Mouse (Mus musculus): ENCODE data around the gene Mrpl46. TPM values are rescaled to one million over a fixed set of nuclear protein-coding genes. Genes with fewer than 3 reads are reported as not detected.
A peak's percentile ranks its signal among the peaks of the same experiment; 100 is the strongest.

Mrpl46 gene
- 25.0 and 30.2 TPM in 2 replicates for total RNA-seq (2014; rRNA removed)
- polyA plus RNA-seq (2015; fragmentation: Nextera tagmentation; extraction: Ambion mirVana) = 66.1 and 66.4 TPM in 2 replicates

DNA sequence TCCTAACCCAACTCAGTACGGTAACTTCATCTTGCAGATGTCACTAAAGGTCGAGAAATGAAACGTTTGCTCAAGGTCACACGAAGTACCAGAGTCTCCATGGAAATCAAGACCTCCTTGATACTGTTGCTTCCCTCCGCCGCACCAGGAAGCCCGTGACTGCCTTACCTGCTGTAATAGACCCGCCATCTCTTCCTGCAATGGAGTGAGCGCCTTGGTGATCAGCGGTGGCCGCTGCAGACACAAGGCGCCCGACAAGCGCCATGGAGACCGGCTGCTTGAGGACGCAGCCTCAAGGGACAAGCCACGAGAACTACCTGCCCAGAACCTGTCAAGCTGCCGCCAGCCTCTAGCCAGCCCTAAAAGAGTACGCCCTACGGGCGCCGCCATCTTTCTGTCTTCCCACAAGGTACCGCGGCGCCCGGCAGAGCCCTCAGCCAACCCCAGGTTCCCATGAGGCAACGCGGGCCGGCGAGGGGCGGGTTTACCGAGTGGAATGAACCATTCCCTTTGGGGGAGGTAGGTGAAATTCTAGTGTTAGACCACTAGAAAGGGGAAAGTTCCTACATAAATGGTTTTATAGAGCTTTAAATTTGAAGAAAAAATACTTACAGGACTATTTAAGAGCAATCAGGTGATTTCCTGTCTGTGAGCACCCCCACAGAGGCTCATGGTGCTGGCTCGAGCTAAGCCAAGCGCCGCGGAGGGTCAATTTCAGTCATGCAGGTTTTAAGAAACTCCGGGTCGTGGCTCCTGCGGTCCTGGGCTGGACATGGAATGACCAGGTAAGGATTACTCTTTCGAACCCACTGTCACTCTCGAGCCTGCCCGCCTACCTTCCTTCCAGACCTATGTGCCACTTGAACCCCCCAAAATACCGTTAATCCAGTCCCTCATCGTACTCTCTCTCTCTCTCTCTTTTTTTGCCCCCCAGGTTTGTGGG is at the start of gene Mrpl46, which contains the start of gene Mrps11:
Mrpl46 (minus strand) TSS at position 893 of the 943 bp plus-strand sequence.
Mrps11 (plus strand) TSS at position 481 of the 943 bp plus-strand sequence.
- no peaks in the 10 kb centered on the region for H3K27me3 ChIP-seq (ENCODE audit: insufficient read depth, low read length)
- peak; percentile 95 for ATAC-seq (ENCODE audit: low FRiP score)
- no peak for TF ChIP-seq CTCF (IDR thresholded peaks at IDR 0.05)
- H3K27ac ChIP-seq (ENCODE audit: low read depth, low read length) = peak within 1 kb of the TSS; percentile 64
- H3K4me3 ChIP-seq (ENCODE audit: low read depth, low read length) = peak within 1 kb of the TSS; percentile 74
- peak; percentile 93 for DNase-seq (ENCODE audit: low spot score)
- peak within 1 kb of the TSS; percentile 79 for H3K9ac ChIP-seq (replicated peaks; ENCODE audit: low read length, poor library complexity, severe bottlenecking)
- peak within 1 kb of the TSS; percentile 93 for H3K4me2 ChIP-seq (ENCODE audit: low read depth, low read length, poor library complexity, severe bottlenecking)
- WGBS = under 1% methylated on average over 44 of the region's 44 CpGs
- no peaks in the 10 kb centered on the region for H3K9me3 ChIP-seq (ENCODE audit: low read length)
- peaks cover 17% of the 10 kb centered on the region for H3K36me3 ChIP-seq (ENCODE audit: insufficient read depth, low read length)
- peaks cover 10% of the 10 kb centered on the region; the same call in 1 of the 2 replicates for H3K4me1 ChIP-seq (ENCODE audit: insufficient read depth, low read length)

DNA sequence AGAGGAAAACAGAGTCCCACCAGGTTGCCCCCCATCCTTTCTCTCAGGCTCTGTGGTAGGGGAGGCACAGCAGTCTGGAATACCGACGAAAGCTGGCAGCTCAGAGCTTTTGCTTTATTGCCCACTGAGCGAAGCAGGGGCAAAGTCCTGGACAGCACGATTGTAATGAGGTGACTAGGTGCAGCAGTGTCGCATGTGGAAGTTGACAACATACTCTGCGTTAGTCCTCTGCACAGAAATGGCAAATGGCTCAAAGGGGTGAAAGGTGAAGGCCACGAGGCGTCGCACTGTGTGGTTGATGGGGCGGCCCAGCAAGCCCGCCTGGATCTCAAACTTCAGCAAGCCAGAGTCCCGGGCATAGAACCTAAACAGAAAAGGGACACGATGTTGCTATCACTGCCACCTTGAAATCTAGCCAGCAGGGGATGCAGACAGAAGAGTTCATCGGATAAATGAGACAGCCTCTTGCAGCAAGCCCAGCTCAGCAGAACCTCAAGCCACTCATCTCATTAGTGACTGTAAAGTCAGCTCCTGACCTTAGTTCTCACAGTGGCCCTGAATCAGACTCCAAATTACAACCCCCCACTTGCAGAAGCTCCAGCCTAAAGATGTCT is 44.5 kb upstream of the Mrpl46 start:
- 0 out of 2 replicates have a peak overlapping the region, but pooled peaks have one; percentile 14 for H3K27ac ChIP-seq (ENCODE audit: low read depth, low read length)
- DNase-seq (ENCODE audit: low spot score) = no peak
- peaks cover 21% of the 10 kb centered on the region for H3K36me3 ChIP-seq (ENCODE audit: insufficient read depth, low read length)
- no peak for TF ChIP-seq CTCF (IDR thresholded peaks at IDR 0.05)
- H3K4me2 ChIP-seq (ENCODE audit: low read depth, low read length, poor library complexity, severe bottlenecking) = no peak overlapping the region
- no peaks in the 10 kb centered on the region for H3K9me3 ChIP-seq (ENCODE audit: low read length)
- H3K4me1 ChIP-seq (ENCODE audit: insufficient read depth, low read length) = no peaks in the 10 kb centered on the region
- H3K27me3 ChIP-seq (ENCODE audit: insufficient read depth, low read length) = no peaks in the 10 kb centered on the region
- H3K4me3 ChIP-seq (ENCODE audit: low read depth, low read length) = no peak overlapping the region
- 82% methylated on average over 14 of the region's 14 CpGs for WGBS
- no peak overlapping the region for H3K9ac ChIP-seq (replicated peaks; ENCODE audit: low read length, poor library complexity, severe bottlenecking)
- ATAC-seq (ENCODE audit: low FRiP score) = no peak

DNA sequence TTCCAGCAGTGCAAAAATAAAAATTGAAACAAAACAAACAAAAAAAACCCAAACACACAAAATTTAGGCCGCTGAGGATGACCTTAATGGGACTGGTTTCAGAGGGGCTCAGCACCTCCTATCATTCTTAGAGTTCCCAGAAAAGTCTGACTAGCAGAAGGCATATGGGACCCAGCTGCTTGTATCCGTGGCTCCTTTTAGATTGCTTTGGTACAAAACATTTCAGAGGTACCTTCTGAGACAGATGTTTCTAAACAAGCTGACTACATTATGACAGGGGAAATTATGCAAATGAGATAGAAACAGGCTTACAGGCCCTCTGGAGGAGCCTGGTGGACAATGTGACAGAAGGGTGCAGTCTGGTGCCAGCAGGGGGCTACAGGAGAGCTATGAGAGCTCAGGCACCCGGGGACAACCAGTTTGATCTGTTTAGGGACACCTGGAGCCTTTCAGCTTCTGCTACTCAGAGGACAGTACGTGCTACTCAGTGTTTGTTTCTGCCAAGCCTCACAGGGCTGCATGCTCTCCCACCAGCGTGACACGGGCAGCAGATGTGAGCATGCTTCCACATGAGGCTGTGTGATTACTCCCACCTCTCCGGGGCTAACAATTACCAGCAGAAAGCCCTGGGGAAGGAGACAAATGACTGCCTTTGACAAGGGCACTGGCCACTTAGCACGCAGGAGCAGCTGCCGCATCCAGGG is 43.5 kb upstream of the Mrpl46 start:
- Histone ChIP-seq H3K9me3 (ENCODE audit: low read length) (no peaks in the 10 kb centered on the region), H3K27ac (ENCODE audit: low read depth, low read length) (no peak overlapping the region), H3K27me3 (ENCODE audit: insufficient read depth, low read length) (no peaks in the 10 kb centered on the region), H3K9ac (replicated peaks; ENCODE audit: low read length, poor library complexity, severe bottlenecking) (no peak overlapping the region), H3K4me2 (ENCODE audit: low read depth, low read length, poor library complexity, severe bottlenecking) (no peak overlapping the region), H3K36me3 (ENCODE audit: insufficient read depth, low read length) (peaks cover 21% of the 10 kb centered on the region), H3K4me1 (ENCODE audit: insufficient read depth, low read length) (no peaks in the 10 kb centered on the region), H3K4me3 (ENCODE audit: low read depth, low read length) (no peak overlapping the region)
- ATAC-seq (ENCODE audit: low FRiP score) (no peak), DNase-seq (ENCODE audit: low spot score) (peak; percentile 44)
- 55% methylated on average over 9 of the region's 9 CpGs for WGBS
- TF ChIP-seq CTCF (IDR thresholded peaks at IDR 0.05) = peak; percentile 50

DNA sequence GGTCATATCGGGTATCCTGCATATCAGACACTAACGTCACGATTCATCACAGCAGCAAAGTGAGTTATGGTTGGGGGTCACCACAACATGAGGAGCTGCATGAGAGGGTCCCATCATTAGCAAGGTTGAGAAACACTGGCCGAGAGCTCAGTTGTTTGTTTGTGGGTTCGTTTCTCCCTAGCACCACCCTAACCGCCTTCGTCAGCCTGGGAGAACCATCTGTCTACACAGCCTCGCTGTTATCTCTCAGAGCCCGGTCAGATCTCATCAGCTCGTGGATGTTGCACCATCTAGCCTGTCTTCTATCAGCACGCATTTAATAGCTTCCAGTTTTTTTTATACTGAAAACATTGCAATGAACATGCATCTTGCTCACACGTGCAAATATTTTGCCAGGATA is 35.0 kb upstream of the Mrpl46 start:
- H3K9ac ChIP-seq (replicated peaks; ENCODE audit: low read length, poor library complexity, severe bottlenecking) = no peak overlapping the region
- no peak for TF ChIP-seq CTCF (IDR thresholded peaks at IDR 0.05)
- no peaks in the 10 kb centered on the region for H3K9me3 ChIP-seq (ENCODE audit: low read length)
- WGBS = 90% methylated on average over 12 of the region's 12 CpGs
- H3K4me3 ChIP-seq (ENCODE audit: low read depth, low read length) = no peak overlapping the region
- H3K27me3 ChIP-seq (ENCODE audit: insufficient read depth, low read length) = no peaks in the 10 kb centered on the region
- DNase-seq (ENCODE audit: low spot score) = no peak
- no peaks in the 10 kb centered on the region for H3K4me1 ChIP-seq (ENCODE audit: insufficient read depth, low read length)
- H3K4me2 ChIP-seq (ENCODE audit: low read depth, low read length, poor library complexity, severe bottlenecking) = no peak overlapping the region
- H3K27ac ChIP-seq (ENCODE audit: low read depth, low read length) = no peak overlapping the region
- ATAC-seq (ENCODE audit: low FRiP score) = no peak
- H3K36me3 ChIP-seq (ENCODE audit: insufficient read depth, low read length) = no peaks in the 10 kb centered on the region

DNA sequence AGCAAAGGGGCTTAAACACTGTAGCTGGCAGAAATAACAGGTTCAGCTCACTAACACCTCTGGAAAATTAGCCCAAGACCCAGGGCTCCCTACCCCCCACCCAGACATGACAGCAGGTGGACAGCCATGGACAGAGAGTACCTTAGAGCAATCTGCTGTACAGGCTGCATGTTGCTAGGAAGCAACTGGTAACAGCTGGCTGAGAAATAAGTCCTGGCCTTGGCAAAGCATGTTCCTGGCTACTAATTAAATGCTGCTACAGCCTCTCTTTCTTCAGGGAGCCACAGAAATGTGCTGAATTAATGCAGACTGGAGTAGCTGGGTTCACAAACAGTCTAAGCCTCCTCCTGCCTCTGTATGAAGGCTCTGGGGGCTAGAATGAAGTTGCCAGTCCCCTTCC is 31.4 kb upstream of the Mrpl46 start:
- ATAC-seq (ENCODE audit: low FRiP score) (no peak), DNase-seq (ENCODE audit: low spot score) (peak; percentile 51)
- no peak for TF ChIP-seq CTCF (IDR thresholded peaks at IDR 0.05)
- H3K27ac ChIP-seq (ENCODE audit: low read depth, low read length) = peak overlapping the region; percentile 51
- H3K9me3 ChIP-seq (ENCODE audit: low read length) = no peaks in the 10 kb centered on the region
- peak overlapping the region; percentile 36; the same call in 1 of the 2 replicates for H3K9ac ChIP-seq (replicated peaks; ENCODE audit: low read length, poor library complexity, severe bottlenecking)
- H3K27me3 ChIP-seq (ENCODE audit: insufficient read depth, low read length) = no peaks in the 10 kb centered on the region
- H3K4me2 ChIP-seq (ENCODE audit: low read depth, low read length, poor library complexity, severe bottlenecking) = no peak overlapping the region
- no peaks in the 10 kb centered on the region for H3K4me1 ChIP-seq (ENCODE audit: insufficient read depth, low read length)
- H3K4me3 ChIP-seq (ENCODE audit: low read depth, low read length) = no peak overlapping the region
- H3K36me3 ChIP-seq (ENCODE audit: insufficient read depth, low read length) = no peaks in the 10 kb centered on the region
